Mouse (Mus musculus): ENCODE measurements around the gene Lrch1.

Lrch1 gene

DNA sequence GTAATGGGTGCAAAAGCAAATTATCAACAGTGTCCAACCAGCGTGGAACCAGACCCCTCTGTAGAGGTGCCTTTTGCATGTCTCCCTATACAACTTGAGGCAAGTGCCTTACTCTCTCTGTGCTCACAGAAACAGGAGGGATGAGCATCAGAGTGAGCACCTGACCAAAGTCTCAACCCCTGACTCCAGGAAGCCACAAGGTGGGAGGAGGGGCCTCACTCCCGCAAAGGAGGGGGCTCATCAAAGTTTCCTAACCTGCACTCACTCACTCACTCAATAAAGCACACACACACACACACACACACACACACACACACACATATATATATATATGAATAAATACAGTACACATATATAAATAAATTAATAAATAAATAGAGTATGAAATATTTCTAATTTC, 117.1 kb downstream of the Lrch1 start:
- TF ChIP-seq CTCF (conservative IDR thresholded peaks at IDR 0.05; ENCODE audit: low read length) (no peak), NANOG (IDR thresholded peaks at IDR 0.05; ENCODE audit: borderline replicate concordance, low read length) (no peak), POU5F1 (IDR thresholded peaks at IDR 0.05; ENCODE audit: borderline replicate concordance, low read length) (no peak)
- Histone ChIP-seq H3K36me3 (ENCODE audit: insufficient read depth, low read length) (peaks cover 10% of the 10 kb centered on the region; the same call in 1 of the 2 replicates), H3K9me3 (ENCODE audit: low read length) (no peaks in the 10 kb centered on the region), H3K27me3 (ENCODE audit: insufficient read depth, low read length) (no peaks in the 10 kb centered on the region), H3K4me3 (replicated peaks; ENCODE audit: low read length) (no peak overlapping the region), H3K4me1 (replicated peaks; ENCODE audit: low read depth, low read length) (peaks cover 17% of the 10 kb centered on the region)

DNA sequence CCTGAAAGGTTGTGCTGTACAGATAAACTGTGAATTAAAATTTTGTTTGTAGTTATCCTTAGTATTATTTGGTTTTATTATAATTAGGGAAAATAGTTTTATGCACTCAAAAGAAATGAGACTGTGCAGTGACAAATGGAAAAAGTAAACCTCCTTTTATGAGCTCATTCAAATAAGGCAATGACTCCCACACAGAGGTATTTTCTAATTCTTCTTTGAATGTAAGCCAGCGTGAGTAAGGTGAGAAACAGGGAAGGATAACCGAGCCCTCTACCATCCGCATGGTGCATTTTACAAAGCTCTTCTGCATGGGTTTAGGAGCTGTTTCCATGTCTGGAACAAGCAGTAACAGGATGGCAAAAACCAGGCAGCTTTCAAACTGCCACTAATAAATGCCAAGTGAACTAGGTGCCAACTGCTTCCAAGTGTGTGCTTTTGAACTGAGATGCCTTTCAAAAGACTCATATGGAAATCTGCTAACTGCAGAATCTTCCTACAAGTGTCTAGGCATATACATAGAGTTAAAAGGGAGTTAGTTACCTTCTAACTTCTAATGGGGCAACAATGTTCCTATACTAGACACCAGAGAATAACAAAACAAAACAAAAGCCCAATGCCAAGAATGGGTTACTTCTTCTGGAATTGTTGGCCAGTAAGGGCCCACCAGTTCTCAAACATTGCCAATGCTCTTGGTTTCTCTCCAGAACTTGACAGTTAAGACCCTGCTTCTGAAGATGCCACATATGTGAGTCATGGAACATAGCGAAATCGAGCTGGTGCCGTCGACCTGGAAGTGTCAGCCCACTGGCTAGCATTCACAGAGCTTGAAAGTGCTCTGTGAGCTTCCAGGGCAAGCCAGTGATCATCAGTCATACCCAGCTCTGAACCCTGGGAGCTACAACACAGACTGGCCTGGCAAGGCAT, 124.7 kb downstream of the Lrch1 start:
- Histone ChIP-seq H3K27me3 (ENCODE audit: insufficient read depth, low read length) (no peaks in the 10 kb centered on the region), H3K4me3 (replicated peaks; ENCODE audit: low read length) (no peak overlapping the region), H3K36me3 (ENCODE audit: insufficient read depth, low read length) (peaks cover 7% of the 10 kb centered on the region), H3K9me3 (ENCODE audit: low read length) (no peaks in the 10 kb centered on the region), H3K4me1 (replicated peaks; ENCODE audit: low read depth, low read length) (no peaks in the 10 kb centered on the region)
- TF ChIP-seq POU5F1 (IDR thresholded peaks at IDR 0.05; ENCODE audit: borderline replicate concordance, low read length): no peak
- no peak for TF ChIP-seq NANOG (IDR thresholded peaks at IDR 0.05; ENCODE audit: borderline replicate concordance, low read length)
- TF ChIP-seq CTCF (conservative IDR thresholded peaks at IDR 0.05; ENCODE audit: low read length): no peak

DNA sequence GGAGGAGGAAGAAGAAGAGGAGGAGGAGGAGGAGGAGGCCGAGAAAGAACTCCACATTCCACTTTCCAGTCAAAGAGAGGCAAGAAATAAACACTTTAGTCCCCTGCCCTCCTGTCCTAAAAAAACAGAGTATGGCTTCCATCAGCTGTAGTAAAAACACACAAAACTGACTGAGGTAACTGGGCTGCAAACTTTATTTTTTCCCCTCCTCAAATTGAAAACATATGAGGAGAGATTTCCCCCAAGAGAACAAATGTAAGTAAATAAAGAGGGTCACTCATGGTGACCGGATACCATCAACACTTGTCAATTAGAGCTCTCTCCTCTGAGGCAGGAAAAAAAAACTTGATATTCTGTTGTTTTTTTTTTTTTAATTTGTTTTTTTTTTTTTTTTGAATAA, 125.6 kb downstream of the Lrch1 start:
- H3K9me3 ChIP-seq (ENCODE audit: low read length): no peaks in the 10 kb centered on the region
- H3K36me3 ChIP-seq (ENCODE audit: insufficient read depth, low read length): peaks cover 7% of the 10 kb centered on the region
- TF ChIP-seq CTCF (conservative IDR thresholded peaks at IDR 0.05; ENCODE audit: low read length) (no peak), POU5F1 (IDR thresholded peaks at IDR 0.05; ENCODE audit: borderline replicate concordance, low read length) (no peak), NANOG (IDR thresholded peaks at IDR 0.05; ENCODE audit: borderline replicate concordance, low read length) (no peak)

DNA sequence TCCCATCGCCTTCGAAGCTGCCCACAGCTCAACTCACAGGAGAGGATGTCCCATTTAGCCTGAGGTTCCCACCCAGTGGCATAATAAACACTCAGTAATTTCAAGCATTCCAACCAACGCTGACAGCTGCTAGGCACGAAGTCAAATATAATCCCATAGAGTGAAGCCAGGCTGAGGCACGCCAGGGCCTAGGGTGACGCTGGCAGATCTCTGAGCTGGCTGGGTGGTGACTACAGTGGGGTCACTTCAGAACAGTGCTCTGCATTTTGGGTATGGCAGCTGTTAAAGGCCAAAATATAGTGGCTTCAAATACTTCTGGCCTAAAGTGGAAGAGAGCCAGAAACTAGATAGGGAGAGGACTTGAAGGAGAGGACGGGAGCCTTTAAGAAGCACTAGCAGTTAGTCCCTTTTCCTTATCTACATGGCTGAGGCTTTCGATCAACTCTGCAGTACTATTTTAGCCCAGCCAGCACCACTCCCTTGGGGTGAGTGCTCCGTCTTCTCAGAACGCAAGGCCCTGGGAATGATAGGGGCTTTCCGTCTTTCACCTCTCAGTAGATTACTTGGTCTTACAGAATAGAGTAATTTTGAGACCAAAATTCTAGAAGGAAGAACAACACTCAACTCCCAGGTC, 127.4 kb downstream of the Lrch1 start:
- peaks cover 7% of the 10 kb centered on the region for H3K36me3 ChIP-seq (ENCODE audit: insufficient read depth, low read length)

More for the DNA sequence above, 125.6 kb downstream of the Lrch1 start:
- Histone ChIP-seq H3K27me3 (ENCODE audit: insufficient read depth, low read length) (no peaks in the 10 kb centered on the region), H3K4me1 (replicated peaks; ENCODE audit: low read depth, low read length) (no peaks in the 10 kb centered on the region), H3K4me3 (replicated peaks; ENCODE audit: low read length) (no peak overlapping the region)

DNA sequence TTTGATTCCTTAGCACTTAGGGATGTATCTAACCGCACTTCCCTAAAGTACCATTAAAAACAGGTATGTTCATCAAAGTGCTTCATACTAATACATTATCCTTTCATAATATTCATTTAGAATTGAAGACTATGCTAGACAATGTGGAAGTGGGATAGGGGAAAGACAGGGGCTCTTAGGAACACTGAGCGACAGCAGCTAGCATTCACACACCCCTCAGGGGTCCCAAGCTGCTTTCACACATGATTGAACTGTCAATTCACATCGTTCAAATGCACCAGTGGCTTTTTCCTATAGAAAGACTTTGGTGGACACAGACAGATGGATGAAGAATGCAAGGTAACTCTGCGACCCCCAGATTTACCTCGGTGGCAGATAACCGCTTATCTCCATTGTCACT, 131.0 kb downstream of the Lrch1 start:
- no peaks in the 10 kb centered on the region for H3K9me3 ChIP-seq (ENCODE audit: low read length)
- H3K36me3 ChIP-seq (ENCODE audit: insufficient read depth, low read length): peaks cover 17% of the 10 kb centered on the region
- no peaks in the 10 kb centered on the region for H3K27me3 ChIP-seq (ENCODE audit: insufficient read depth, low read length)
- H3K4me1 ChIP-seq (replicated peaks; ENCODE audit: low read depth, low read length): no peaks in the 10 kb centered on the region
- no peak overlapping the region for H3K4me3 ChIP-seq (replicated peaks; ENCODE audit: low read length)
- TF ChIP-seq NANOG (IDR thresholded peaks at IDR 0.05; ENCODE audit: borderline replicate concordance, low read length) (no peak), POU5F1 (IDR thresholded peaks at IDR 0.05; ENCODE audit: borderline replicate concordance, low read length) (no peak), CTCF (conservative IDR thresholded peaks at IDR 0.05; ENCODE audit: low read length) (no peak)

More for the DNA sequence above, 127.4 kb downstream of the Lrch1 start:
- no peak overlapping the region for H3K4me3 ChIP-seq (replicated peaks; ENCODE audit: low read length)
- H3K27me3 ChIP-seq (ENCODE audit: insufficient read depth, low read length): no peaks in the 10 kb centered on the region
- no peaks in the 10 kb centered on the region for H3K9me3 ChIP-seq (ENCODE audit: low read length)
- H3K4me1 ChIP-seq (replicated peaks; ENCODE audit: low read depth, low read length): no peaks in the 10 kb centered on the region
- no peak for TF ChIP-seq CTCF (conservative IDR thresholded peaks at IDR 0.05; ENCODE audit: low read length)
- TF ChIP-seq POU5F1 (IDR thresholded peaks at IDR 0.05; ENCODE audit: borderline replicate concordance, low read length): no peak
- no peak for TF ChIP-seq NANOG (IDR thresholded peaks at IDR 0.05; ENCODE audit: borderline replicate concordance, low read length)

DNA sequence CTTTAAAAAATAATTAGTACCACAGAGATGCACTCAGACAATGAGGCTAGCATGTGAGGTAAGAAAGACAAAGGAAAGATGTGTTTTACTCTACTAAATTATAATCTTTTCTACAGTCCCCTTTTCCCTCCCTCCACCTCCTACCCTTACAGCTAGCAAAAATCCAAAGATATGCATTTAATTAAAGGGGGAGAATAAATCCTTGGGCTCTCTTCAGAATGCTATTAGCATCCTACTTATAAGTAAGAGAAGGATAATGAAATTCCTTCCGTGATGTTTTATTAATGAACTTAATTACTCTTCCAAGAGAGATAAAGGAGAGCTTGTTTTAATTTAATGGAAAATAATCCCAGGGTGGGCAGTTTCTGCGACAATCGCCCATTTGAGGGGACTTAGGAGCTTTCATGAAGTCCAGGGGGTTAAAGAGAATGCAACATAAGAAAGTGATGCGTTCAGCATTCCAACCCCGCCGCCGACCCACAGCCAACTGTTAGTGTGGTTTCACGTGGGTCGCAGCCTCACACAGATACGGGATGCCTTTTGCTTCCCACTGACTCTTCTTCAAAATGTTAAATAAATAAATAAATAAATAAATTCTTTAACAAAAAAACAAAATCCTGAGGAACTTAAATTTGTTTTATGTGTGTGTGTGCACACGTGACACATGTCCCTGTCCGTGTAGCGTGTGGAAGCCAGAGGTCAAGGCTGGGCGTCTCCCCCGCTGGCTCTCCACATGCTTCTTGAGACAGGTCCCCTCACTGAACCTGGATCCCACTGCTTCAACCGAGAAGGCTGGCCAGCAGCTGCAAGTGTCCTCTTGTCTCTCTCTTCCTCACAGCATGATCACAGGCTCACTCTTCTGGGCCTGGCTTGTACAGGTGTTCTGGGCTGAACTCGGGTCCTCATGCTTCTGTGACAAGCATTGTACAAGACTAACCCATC, 132.6 kb downstream of the Lrch1 start:
- Histone ChIP-seq H3K4me1 (replicated peaks; ENCODE audit: low read depth, low read length) (no peaks in the 10 kb centered on the region), H3K27me3 (ENCODE audit: insufficient read depth, low read length) (no peaks in the 10 kb centered on the region), H3K36me3 (ENCODE audit: insufficient read depth, low read length) (peaks cover 33% of the 10 kb centered on the region), H3K9me3 (ENCODE audit: low read length) (no peaks in the 10 kb centered on the region), H3K4me3 (replicated peaks; ENCODE audit: low read length) (no peak overlapping the region)
- no peak for TF ChIP-seq NANOG (IDR thresholded peaks at IDR 0.05; ENCODE audit: borderline replicate concordance, low read length)
- no peak for TF ChIP-seq CTCF (conservative IDR thresholded peaks at IDR 0.05; ENCODE audit: low read length)

DNA sequence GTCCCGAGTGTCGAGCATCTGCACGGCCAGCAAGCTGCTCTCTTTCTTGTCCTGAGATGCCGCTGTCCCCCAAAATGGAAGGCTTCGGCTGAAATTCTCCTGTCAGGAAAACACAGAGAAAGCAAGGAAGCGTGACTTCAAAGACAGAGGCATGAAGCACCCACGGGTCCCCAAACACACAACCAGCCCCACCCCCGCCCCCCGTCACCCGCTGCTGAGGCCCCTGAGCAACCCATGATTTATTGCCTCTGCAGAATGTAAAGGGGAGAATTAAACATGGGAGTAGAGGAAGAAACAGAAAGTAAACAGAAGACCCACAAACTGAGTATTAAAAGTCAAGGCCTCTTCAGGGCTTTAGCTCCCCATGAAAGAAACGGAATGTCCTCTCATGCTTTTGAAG, 136.1 kb downstream of the Lrch1 start:
- H3K9me3 ChIP-seq (ENCODE audit: low read length): no peaks in the 10 kb centered on the region
- H3K36me3 ChIP-seq (ENCODE audit: insufficient read depth, low read length): peaks cover 46% of the 10 kb centered on the region
- H3K4me1 ChIP-seq (replicated peaks; ENCODE audit: low read depth, low read length): no peaks in the 10 kb centered on the region
- no peaks in the 10 kb centered on the region for H3K27me3 ChIP-seq (ENCODE audit: insufficient read depth, low read length)
- TF ChIP-seq CTCF (conservative IDR thresholded peaks at IDR 0.05; ENCODE audit: low read length): no peak
- TF ChIP-seq POU5F1 (IDR thresholded peaks at IDR 0.05; ENCODE audit: borderline replicate concordance, low read length): no peak
- no peak for TF ChIP-seq NANOG (IDR thresholded peaks at IDR 0.05; ENCODE audit: borderline replicate concordance, low read length)
- no peak overlapping the region for H3K4me3 ChIP-seq (replicated peaks; ENCODE audit: low read length)

DNA sequence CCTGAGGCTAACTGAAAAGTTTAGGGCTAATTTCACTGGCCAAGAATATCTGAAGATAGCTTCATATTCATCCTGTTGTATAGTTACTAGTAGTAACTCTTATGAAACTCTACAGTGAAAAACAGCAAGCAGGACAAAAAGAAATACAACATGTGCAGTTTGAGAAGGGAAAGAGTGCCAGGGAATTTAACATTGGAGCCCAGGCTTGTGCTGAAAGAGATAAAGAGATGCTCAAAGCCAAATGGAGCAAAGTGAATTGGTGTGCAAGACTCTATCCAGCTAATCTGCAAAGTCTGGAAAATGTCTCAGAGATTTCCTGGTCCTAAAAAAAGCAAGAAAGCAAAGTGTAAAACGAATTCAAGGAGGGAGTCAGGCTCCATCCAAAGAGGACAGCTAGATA, 145.7 kb downstream of the Lrch1 start:
- H3K4me1 ChIP-seq (replicated peaks; ENCODE audit: low read depth, low read length): 0 out of 2 replicates have a peak, but pooled peaks cover 7% of the 10 kb centered on the region
- peaks cover 77% of the 10 kb centered on the region for H3K36me3 ChIP-seq (ENCODE audit: insufficient read depth, low read length)
- no peak for TF ChIP-seq NANOG (IDR thresholded peaks at IDR 0.05; ENCODE audit: borderline replicate concordance, low read length)
- no peak for TF ChIP-seq CTCF (conservative IDR thresholded peaks at IDR 0.05; ENCODE audit: low read length)
- TF ChIP-seq POU5F1 (IDR thresholded peaks at IDR 0.05; ENCODE audit: borderline replicate concordance, low read length): no peak
- no peaks in the 10 kb centered on the region for H3K27me3 ChIP-seq (ENCODE audit: insufficient read depth, low read length)
- peaks cover 20% of the 10 kb centered on the region for H3K9me3 ChIP-seq (ENCODE audit: low read length)
- H3K4me3 ChIP-seq (replicated peaks; ENCODE audit: low read length): no peak overlapping the region

Measured in E14TG2a.4 (cell line).